Mouse (Mus musculus): ENCODE measurements around the gene Ceacam10. TPM values are rescaled to one million over a fixed set of nuclear protein-coding genes. Genes with fewer than 3 reads are reported as not detected.

Gene Ceacam10
- total and polyA plus RNA-seq, 3 experiments = 0.27 TPM; not detected in 2

DNA sequence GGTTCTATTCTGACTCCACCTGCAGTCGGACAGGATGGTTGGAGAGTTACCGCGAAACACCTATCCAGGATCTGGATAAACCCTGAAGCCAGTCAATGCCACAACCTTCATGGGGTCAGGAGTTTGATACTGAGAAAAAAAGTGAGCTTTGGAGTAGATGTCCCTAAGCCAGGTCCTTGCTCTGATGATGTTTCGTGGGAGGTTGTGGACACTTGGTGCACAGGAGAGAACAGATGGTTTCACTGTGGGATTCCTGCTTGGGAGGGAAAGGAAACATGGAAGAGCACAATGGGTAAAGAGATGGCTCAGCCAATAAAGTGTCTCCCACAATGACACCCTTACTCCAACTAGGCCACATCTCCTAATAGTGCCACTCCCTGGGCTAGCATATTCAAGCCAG is 50.2 kb downstream of the Ceacam10 start:
- peaks cover 8% of the 10 kb centered on the region; the same call in 1 of the 2 replicates for H3K27me3 ChIP-seq (ENCODE audit: insufficient read depth, low read length)
- TF ChIP-seq GATA2 (IDR thresholded peaks at IDR 0.05; ENCODE audit: borderline replicate concordance, low read depth, low read length) = no peak
- ATAC-seq (ENCODE audit: extremely low read depth, insufficient number of reproducible peaks, low FRiP score, poor library complexity, severe bottlenecking) (no peak), DNase-seq (ENCODE audit: low spot score) (no peak)
- no peaks in the 10 kb centered on the region for H3K36me3 ChIP-seq (replicated peaks)
- H3K4me1 ChIP-seq (ENCODE audit: insufficient read depth, low read depth, low read length) = no peaks in the 10 kb centered on the region
- no peak overlapping the region for H3K4me3 ChIP-seq (ENCODE audit: low read depth, low read length)
- no peaks in the 10 kb centered on the region for H3K9me3 ChIP-seq (replicated peaks)

Other genes with a start within 250 kb of the Ceacam10 start
- gene Irgq, start 246.5 kb upstream of the Ceacam10 start, total RNA-seq (2014; fragmentation: Nextera tagmentation) = 5.5 and 6.2 TPM in 2 replicates
- gene Irgq, start 246.5 kb upstream of the Ceacam10 start, total RNA-seq (2017) = 4.0 and 4.6 TPM in 2 replicates
- 3.6 and 3.9 TPM in 2 replicates for gene Irgq, start 246.5 kb upstream of the Ceacam10 start, polyA plus RNA-seq (2012)
- not detected in 2 replicates for gene Pinlyp, start 231.1 kb upstream of the Ceacam10 start, total RNA-seq (2014; fragmentation: Nextera tagmentation)
- gene Pinlyp, start 231.1 kb upstream of the Ceacam10 start, total RNA-seq (2017) = not detected in 2 replicates
- gene Pinlyp, start 231.1 kb upstream of the Ceacam10 start, polyA plus RNA-seq (2012) = not detected in 2 replicates
- 52.7 and 69.8 TPM in 2 replicates for gene Xrcc1, start 230.9 kb upstream of the Ceacam10 start, total RNA-seq (2014; fragmentation: Nextera tagmentation)
- gene Xrcc1, start 230.9 kb upstream of the Ceacam10 start, total RNA-seq (2017) = 79.2 and 85.9 TPM in 2 replicates
- 211 and 326 TPM in 2 replicates for gene Xrcc1, start 230.9 kb upstream of the Ceacam10 start, polyA plus RNA-seq (2012)
- 9.1 and 12.0 TPM in 2 replicates for gene Ethe1, start 189.7 kb upstream of the Ceacam10 start, total RNA-seq (2014; fragmentation: Nextera tagmentation)
- gene Ethe1, start 189.7 kb upstream of the Ceacam10 start, total RNA-seq (2017) = 4.8 and 8.6 TPM in 2 replicates
- gene Ethe1, start 189.7 kb upstream of the Ceacam10 start, polyA plus RNA-seq (2012) = 11.0 and 12.0 TPM in 2 replicates
- not detected in 2 replicates for gene Zfp575, start 189.6 kb upstream of the Ceacam10 start, total RNA-seq (2014; fragmentation: Nextera tagmentation)
- gene Zfp575, start 189.6 kb upstream of the Ceacam10 start, total RNA-seq (2017) = 0.05 TPM in 1 of 2 replicates, not detected in the other
- gene Zfp575, start 189.6 kb upstream of the Ceacam10 start, polyA plus RNA-seq (2012) = not detected in 2 replicates
- gene Phldb3, start 166.4 kb upstream of the Ceacam10 start, total RNA-seq (2014; fragmentation: Nextera tagmentation) = 2.3 and 8.0 TPM in 2 replicates
- gene Phldb3, start 166.4 kb upstream of the Ceacam10 start, total RNA-seq (2017) = 1.1 and 1.4 TPM in 2 replicates
- gene Phldb3, start 166.4 kb upstream of the Ceacam10 start, polyA plus RNA-seq (2012) = 4.9 and 6.0 TPM in 2 replicates
- gene Lypd3, start 140.7 kb upstream of the Ceacam10 start, total RNA-seq (2014; fragmentation: Nextera tagmentation) = not detected in 2 replicates
- 0.23 TPM in 1 of 2 replicates, not detected in the other for gene Lypd3, start 140.7 kb upstream of the Ceacam10 start, total RNA-seq (2017)
- gene Lypd3, start 140.7 kb upstream of the Ceacam10 start, polyA plus RNA-seq (2012) = not detected in 2 replicates
- not detected in 2 replicates for gene Tex101, start 100.5 kb upstream of the Ceacam10 start, total RNA-seq (2014; fragmentation: Nextera tagmentation)
- 0.16 TPM in 1 of 2 replicates, not detected in the other for gene Tex101, start 100.5 kb upstream of the Ceacam10 start, total RNA-seq (2017)
- gene Tex101, start 100.5 kb upstream of the Ceacam10 start, polyA plus RNA-seq (2012) = not detected in 2 replicates
- gene BC049730, start 68.0 kb upstream of the Ceacam10 start, total RNA-seq (2014; fragmentation: Nextera tagmentation) = not detected in 2 replicates
- not detected in 2 replicates for gene BC049730, start 68.0 kb upstream of the Ceacam10 start, total RNA-seq (2017)
- not detected in 2 replicates for gene BC049730, start 68.0 kb upstream of the Ceacam10 start, polyA plus RNA-seq (2012)
- gene Gm4763, start 50.3 kb upstream of the Ceacam10 start, total RNA-seq (2014; fragmentation: Nextera tagmentation) = not detected in 2 replicates
- not detected in 2 replicates for gene Gm4763, start 50.3 kb upstream of the Ceacam10 start, total RNA-seq (2017)
- gene Gm4763, start 50.3 kb upstream of the Ceacam10 start, polyA plus RNA-seq (2012) = not detected in 2 replicates
- not detected in 2 replicates for gene Cd177, start 16.9 kb upstream of the Ceacam10 start, total RNA-seq (2014; fragmentation: Nextera tagmentation)
- not detected in 2 replicates for gene Cd177, start 16.9 kb upstream of the Ceacam10 start, total RNA-seq (2017)
- 0.03 TPM in 1 of 2 replicates, not detected in the other for gene Cd177, start 16.9 kb upstream of the Ceacam10 start, polyA plus RNA-seq (2012)
- gene Gm9844, start 85.0 kb downstream of the Ceacam10 start, total RNA-seq (2014; fragmentation: Nextera tagmentation) = not detected in 2 replicates
- gene Gm9844, start 85.0 kb downstream of the Ceacam10 start, total RNA-seq (2017) = not detected in 2 replicates
- gene Gm9844, start 85.0 kb downstream of the Ceacam10 start, polyA plus RNA-seq (2012) = 1.3 and 1.7 TPM in 2 replicates
- gene Lypd4, start 92.7 kb downstream of the Ceacam10 start, total RNA-seq (2014; fragmentation: Nextera tagmentation) = not detected in 2 replicates
- 0.11 and 0.17 TPM in 2 replicates for gene Lypd4, start 92.7 kb downstream of the Ceacam10 start, total RNA-seq (2017)
- not detected in 2 replicates for gene Lypd4, start 92.7 kb downstream of the Ceacam10 start, polyA plus RNA-seq (2012)
- gene Dmrtc2, start 92.9 kb downstream of the Ceacam10 start, total RNA-seq (2014; fragmentation: Nextera tagmentation) = not detected in 2 replicates
- gene Dmrtc2, start 92.9 kb downstream of the Ceacam10 start, total RNA-seq (2017) = not detected in 2 replicates
- not detected in 2 replicates for gene Dmrtc2, start 92.9 kb downstream of the Ceacam10 start, polyA plus RNA-seq (2012)
- gene Rps19, start 107.2 kb downstream of the Ceacam10 start, total RNA-seq (2014; fragmentation: Nextera tagmentation) = 877 and 949 TPM in 2 replicates
- gene Rps19, start 107.2 kb downstream of the Ceacam10 start, total RNA-seq (2017) = 1,262 and 1,401 TPM in 2 replicates
- 2,998 and 3,499 TPM in 2 replicates for gene Rps19, start 107.2 kb downstream of the Ceacam10 start, polyA plus RNA-seq (2012)
- not detected in 2 replicates for gene Cd79a, start 120.2 kb downstream of the Ceacam10 start, total RNA-seq (2014; fragmentation: Nextera tagmentation)
- 0.11 TPM in 1 of 2 replicates, not detected in the other for gene Cd79a, start 120.2 kb downstream of the Ceacam10 start, total RNA-seq (2017)
- gene Cd79a, start 120.2 kb downstream of the Ceacam10 start, polyA plus RNA-seq (2012) = 0.04 TPM in 1 of 2 replicates, not detected in the other
- gene Arhgef1, start 125.7 kb downstream of the Ceacam10 start, total RNA-seq (2014; fragmentation: Nextera tagmentation) = 97.4 and 107 TPM in 2 replicates
- 38.3 and 48.2 TPM in 2 replicates for gene Arhgef1, start 125.7 kb downstream of the Ceacam10 start, total RNA-seq (2017)
- gene Arhgef1, start 125.7 kb downstream of the Ceacam10 start, polyA plus RNA-seq (2012) = 365 and 371 TPM in 2 replicates
- not detected in 2 replicates for gene Gm4881, start 167.3 kb downstream of the Ceacam10 start, total RNA-seq (2014; fragmentation: Nextera tagmentation)
- gene Gm4881, start 167.3 kb downstream of the Ceacam10 start, total RNA-seq (2017) = not detected in 2 replicates
- not detected in 2 replicates for gene Gm4881, start 167.3 kb downstream of the Ceacam10 start, polyA plus RNA-seq (2012)
- gene Rabac1, start 195.5 kb downstream of the Ceacam10 start, total RNA-seq (2014; fragmentation: Nextera tagmentation) = 11.7 and 17.3 TPM in 2 replicates
- 36.3 and 49.3 TPM in 2 replicates for gene Rabac1, start 195.5 kb downstream of the Ceacam10 start, total RNA-seq (2017)
- 79.9 and 99.9 TPM in 2 replicates for gene Rabac1, start 195.5 kb downstream of the Ceacam10 start, polyA plus RNA-seq (2012)
- gene Atp1a3, start 228.8 kb downstream of the Ceacam10 start, total RNA-seq (2014; fragmentation: Nextera tagmentation) = not detected in 2 replicates
- 0.06 and 0.11 TPM in 2 replicates for gene Atp1a3, start 228.8 kb downstream of the Ceacam10 start, total RNA-seq (2017)
- gene Atp1a3, start 228.8 kb downstream of the Ceacam10 start, polyA plus RNA-seq (2012) = 0.04 TPM in 1 of 2 replicates, not detected in the other

Data from G1E (cell line).